Mouse (Mus musculus) megakaryocyte, embryonic 14.5 days (primary cell): ENCODE measurements around the gene Polr2e. TPM values are rescaled to one million over a fixed set of nuclear protein-coding genes. Genes with fewer than 3 reads are reported as not detected.

ENCODE experiments used
- H3K27me3 ChIP-seq: replicated peaks from 2 replicates; pipeline ENCODE3; 2012; ENCODE audit warnings: inconsistent platforms
- H3K36me3 ChIP-seq: replicated peaks from 2 replicates; pipeline ENCODE3; 2012; ENCODE audit warnings: low read length, inconsistent platforms, mixed read lengths
- H3K4me1 ChIP-seq: 2 replicates; pipeline ENCODE4 v1.6.1; 2012; ENCODE audit warnings: inconsistent platforms
- H3K4me3 ChIP-seq: replicated peaks from 2 replicates; pipeline ENCODE3; 2012; ENCODE audit warnings: moderate library complexity, mild to moderate bottlenecking, inconsistent platforms
- H3K9me3 ChIP-seq: 2 replicates; pipeline ENCODE4 v1.6.1; 2012; ENCODE audit warnings: inconsistent platforms
- FLI1 ChIP-seq: IDR thresholded peaks from 2 replicates; pipeline ENCODE4 v1.6.1; 2012; ENCODE audit warnings: low read length, inconsistent platforms, mixed read lengths
- GATA1 ChIP-seq: IDR thresholded peaks from 3 replicates; pipeline ENCODE4 v1.6.1; 2012; ENCODE audit warnings: mixed read lengths, low read length, inconsistent platforms, borderline replicate concordance
- polyA plus RNA-seq: library from polyadenylated mRNA; stranded (reverse); fragments of >175 nt; gene quantifications from 2 replicates; pipeline ENCODE4 v1.2.3, GENCODE M21; 2012; ENCODE audit warnings: low replicate concordance; ENCODE audit not compliant: insufficient read depth

Gene Polr2e
- polyA plus RNA-seq, 1 experiment = 260 TPM

DNA sequence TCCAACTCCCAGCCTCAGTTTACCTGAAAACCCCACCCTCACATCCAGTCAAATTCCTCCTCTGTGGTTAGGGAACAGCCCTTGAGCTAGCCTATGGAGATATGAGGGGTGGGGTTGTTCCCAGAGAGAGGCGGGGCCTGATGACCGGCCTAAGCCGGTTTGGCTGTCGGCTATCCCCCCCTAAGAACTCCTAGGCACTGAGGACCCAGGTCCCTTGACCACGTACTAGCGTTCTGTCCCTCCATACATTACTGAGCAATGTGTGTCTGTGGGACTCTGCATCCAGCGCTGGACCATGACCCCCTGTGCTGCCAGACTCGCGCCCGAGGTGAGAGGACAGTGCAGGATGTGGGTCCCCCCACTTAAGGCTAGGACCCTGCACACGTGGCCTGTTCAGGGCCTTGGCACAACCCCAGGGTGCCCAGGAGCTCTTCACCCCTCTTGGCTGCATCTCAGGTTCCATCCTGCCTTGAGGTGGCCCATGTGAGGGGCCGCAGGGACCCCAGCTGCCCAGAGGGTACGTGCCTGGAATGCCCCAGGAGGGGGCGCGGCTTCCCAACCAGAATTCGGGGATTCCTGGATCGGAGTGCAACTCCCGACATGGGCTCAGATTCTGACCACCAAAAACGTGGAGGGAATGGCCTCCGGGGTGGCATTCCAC is 20.0 kb downstream of the Polr2e start:
- Histone ChIP-seq H3K9me3 (no peaks in the 10 kb centered on the region), H3K27me3 (no peaks in the 10 kb centered on the region), H3K4me3 (peak overlapping the region; percentile 92), H3K4me1 (peaks cover 92% of the 10 kb centered on the region), H3K36me3 (peaks cover 90% of the 10 kb centered on the region)
- TF ChIP-seq FLI1 (no peak), GATA1 (no peak)

DNA sequence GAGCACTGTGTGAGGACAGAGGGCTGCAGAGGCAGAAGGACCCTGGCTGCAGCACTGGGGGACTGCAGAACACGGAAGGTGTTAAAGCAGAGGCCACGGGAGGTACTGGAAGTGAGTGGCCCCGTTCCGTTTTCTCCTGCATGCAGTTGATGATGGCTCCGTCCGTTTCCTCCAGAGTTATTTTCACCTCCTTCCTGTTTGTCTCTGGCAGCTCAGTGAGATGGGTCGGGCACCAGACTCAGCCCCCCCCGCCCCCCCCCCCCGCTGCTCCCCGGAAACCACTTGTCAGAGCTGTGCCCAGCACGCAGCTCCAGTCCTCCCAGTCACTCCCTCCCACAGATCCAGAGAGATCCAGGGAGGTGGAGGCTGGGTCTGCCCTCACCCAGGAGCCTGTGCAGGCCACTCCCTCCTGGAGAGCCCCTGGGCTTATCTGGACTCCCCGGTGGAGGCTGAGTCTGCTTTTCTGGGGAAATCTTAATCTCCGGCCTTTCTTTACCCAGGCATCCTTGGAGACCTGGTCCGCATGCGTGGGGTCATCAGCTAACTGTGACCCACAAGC is 20.8 kb downstream of the Polr2e start:
- Histone ChIP-seq H3K4me1 (peaks cover 92% of the 10 kb centered on the region), H3K4me3 (peak overlapping the region; percentile 92), H3K36me3 (peaks cover 90% of the 10 kb centered on the region), H3K9me3 (no peaks in the 10 kb centered on the region), H3K27me3 (no peaks in the 10 kb centered on the region)
- TF ChIP-seq GATA1 (no peak), FLI1 (no peak)

DNA sequence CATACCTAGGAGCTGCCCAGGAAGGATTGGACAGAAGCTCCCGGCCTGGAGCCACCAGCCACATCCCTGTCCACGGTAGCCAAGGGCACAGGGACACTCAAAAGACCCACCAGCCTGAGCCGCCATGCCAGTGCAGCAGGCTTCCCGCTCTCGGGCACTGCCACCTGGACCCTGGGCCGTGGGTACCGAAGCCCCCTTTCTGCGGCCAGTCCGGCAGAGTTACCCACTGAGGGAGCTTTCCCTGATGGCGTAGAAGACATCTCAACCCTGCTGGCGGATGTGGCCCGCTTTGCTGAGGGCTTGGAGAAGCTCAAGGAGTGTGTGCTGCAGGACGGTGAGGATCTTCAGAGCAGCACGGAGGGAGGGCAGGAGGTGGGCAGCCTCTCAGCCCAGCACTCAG is 21.8 kb downstream of the Polr2e start:
- no peaks in the 10 kb centered on the region for H3K27me3 ChIP-seq
- H3K4me1 ChIP-seq = peaks cover 90% of the 10 kb centered on the region
- peaks cover 90% of the 10 kb centered on the region for H3K36me3 ChIP-seq
- no peak for TF ChIP-seq FLI1
- TF ChIP-seq GATA1 = no peak
- H3K9me3 ChIP-seq = no peaks in the 10 kb centered on the region
- H3K4me3 ChIP-seq = peak overlapping the region; percentile 97

DNA sequence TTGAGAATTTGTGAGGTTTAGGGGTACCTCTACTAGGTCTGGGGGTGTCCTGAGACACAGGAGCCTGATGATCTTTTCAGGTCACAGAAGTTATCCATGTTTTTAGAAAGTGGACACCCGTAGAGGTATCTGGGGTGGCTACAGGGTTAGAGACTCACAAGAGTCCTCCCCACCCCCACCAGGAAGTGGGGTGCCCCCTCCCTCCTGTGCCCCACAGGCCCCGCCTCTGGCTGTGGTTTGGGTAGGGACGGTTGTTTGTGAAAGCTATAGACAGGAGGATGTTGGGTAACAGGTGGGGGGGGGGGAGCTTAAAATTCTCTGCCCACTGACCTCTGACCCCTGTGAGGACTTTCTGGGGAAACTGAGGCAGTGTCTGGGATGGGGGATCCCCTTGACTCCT is 22.2 kb downstream of the Polr2e start:
- H3K4me1 ChIP-seq = peaks cover 87% of the 10 kb centered on the region
- peak overlapping the region; percentile 97 for H3K4me3 ChIP-seq
- H3K27me3 ChIP-seq = no peaks in the 10 kb centered on the region
- H3K9me3 ChIP-seq = no peaks in the 10 kb centered on the region
- TF ChIP-seq GATA1 = no peak
- TF ChIP-seq FLI1 = no peak
- peaks cover 90% of the 10 kb centered on the region for H3K36me3 ChIP-seq

DNA sequence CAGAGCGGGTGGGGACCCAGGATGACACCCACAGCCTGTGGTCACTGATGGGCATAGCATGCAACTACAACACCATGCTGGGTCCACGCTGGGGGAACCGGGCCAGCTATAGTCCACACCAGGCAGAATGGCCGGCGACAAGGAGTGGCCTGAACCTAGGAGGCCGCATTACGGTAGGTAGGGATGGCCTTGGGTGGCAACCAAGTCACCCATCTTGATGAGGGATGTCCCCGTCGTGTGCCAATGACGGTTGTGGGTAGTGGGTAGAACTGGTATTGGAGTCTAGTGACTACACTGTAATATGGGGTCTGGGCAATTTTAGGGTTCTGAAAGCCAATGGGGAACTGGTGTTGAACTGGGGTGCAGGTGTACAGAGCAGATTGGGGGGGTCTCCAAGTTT is 22.7 kb downstream of the Polr2e start:
- no peak for TF ChIP-seq FLI1
- TF ChIP-seq GATA1 = no peak
- H3K4me3 ChIP-seq = peak overlapping the region; percentile 97
- H3K36me3 ChIP-seq = peaks cover 90% of the 10 kb centered on the region
- no peaks in the 10 kb centered on the region for H3K9me3 ChIP-seq
- H3K4me1 ChIP-seq = peaks cover 87% of the 10 kb centered on the region
- H3K27me3 ChIP-seq = no peaks in the 10 kb centered on the region

DNA sequence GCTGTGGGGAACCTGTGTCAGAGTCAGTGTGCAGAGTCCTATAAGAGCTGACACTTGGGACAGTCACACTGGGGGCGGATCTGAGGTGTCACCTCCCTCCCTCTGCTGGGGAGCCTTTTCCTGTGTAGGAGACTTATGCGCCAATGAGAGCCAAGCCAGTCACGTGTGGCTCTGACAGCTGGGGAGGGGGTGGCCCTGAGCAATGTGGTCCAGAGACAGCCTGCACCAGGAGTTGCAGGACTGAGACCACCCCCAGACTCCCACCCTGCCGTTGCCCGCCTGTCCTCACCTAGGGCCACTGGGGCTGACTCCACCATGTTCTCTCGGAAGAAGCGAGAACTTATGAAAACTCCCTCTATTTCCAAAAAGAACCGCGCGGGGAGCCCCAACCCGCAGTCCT is 23.1 kb downstream of the Polr2e start, which contains the start of gene Arhgap45:
Gene Arhgap45 (plus strand): TSS at position 143 of the 400 bp plus-strand sequence.
- H3K36me3 ChIP-seq = peaks cover 90% of the 10 kb centered on the region

DNA sequence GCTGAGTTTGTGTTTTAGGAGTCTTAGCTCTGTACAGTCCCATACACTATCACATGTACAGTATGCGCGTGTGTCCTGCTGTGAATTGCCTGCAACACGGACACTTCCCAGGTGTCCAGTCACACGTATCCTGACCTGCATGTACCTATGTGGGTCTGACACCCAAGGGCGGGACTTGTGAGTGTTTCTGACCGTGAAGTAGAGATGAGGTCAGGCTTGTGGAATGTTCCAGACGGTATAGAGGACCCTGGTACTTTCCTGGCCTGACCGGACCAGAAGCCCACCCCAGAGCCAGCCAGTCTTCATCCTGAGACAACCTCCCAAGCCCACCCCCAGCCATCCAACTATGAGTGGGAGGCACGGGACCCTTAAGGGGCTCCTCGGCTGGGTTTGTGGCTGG is 24.0 kb downstream of the Polr2e start:
- Histone ChIP-seq H3K9me3 (no peaks in the 10 kb centered on the region), H3K27me3 (no peaks in the 10 kb centered on the region), H3K36me3 (peaks cover 90% of the 10 kb centered on the region), H3K4me1 (peaks cover 83% of the 10 kb centered on the region), H3K4me3 (peak overlapping the region; percentile 76)
- TF ChIP-seq FLI1 (no peak), GATA1 (no peak)

More for the DNA sequence above, 23.1 kb downstream of the Polr2e start, which contains the start of gene Arhgap45:
- TF ChIP-seq GATA1 = no peak
- no peak for TF ChIP-seq FLI1
- peaks cover 87% of the 10 kb centered on the region for H3K4me1 ChIP-seq
- no peaks in the 10 kb centered on the region for H3K27me3 ChIP-seq
- H3K4me3 ChIP-seq = peak within 1 kb of the TSS; percentile 97
- H3K9me3 ChIP-seq = no peaks in the 10 kb centered on the region

DNA sequence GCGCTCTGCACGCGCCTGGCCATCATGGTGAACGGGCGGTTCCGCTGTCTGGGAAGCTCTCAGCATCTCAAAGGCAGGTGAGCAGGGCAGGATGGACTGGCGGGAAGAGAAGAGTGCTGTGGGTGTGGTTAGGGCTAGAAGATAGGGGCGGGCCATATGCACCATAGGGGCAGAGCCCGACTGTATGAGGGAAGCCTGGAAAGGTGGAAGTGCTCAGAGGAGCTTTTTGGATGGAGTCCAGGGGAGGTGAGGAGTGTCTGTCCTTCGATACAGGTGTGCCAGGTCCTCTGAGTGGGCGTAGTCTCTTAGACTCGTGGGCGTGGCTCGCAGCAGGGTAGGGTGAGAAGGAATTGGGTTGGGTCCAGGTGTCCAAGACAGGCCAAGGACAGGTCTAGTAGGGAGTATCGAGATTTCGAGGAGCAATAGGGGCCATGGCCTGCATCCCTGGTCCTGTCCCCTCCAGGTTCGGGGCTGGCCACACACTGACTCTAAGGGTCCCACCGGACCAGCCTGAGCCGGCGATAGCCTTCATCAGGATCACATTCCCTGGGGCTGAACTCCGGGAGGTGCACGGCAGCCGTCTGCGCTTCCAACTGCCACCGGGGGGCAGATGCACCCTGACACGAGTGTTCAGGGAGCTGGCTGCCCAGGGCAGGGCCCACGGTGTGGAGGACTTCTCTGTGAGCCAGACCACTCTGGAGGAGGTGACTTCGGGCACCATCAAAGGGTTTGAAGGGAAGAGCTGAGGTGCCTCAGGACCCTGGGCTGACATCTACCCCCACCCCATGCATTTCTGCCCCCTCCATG is 24.9 kb downstream of the Polr2e start:
- peaks cover 78% of the 10 kb centered on the region for H3K4me1 ChIP-seq
- H3K36me3 ChIP-seq = peaks cover 90% of the 10 kb centered on the region
- peak overlapping the region; percentile 78 for H3K4me3 ChIP-seq

DNA sequence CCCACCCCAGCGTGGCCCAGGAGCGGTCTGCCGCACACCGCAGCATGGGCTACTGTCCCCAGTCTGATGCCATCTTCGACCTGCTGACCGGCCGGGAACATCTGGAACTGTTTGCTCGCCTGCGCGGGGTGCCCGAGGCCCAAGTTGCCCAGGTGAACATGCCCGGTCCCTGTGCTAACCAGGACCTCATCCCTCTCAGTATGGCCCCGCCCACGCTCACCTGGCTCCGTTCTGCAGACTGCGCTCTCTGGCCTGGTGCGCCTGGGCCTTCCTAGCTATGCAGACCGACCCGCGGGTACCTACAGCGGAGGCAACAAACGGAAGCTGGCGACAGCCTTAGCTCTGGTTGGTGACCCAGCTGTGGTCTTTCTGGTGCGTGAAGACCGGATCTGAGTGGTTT is 26.0 kb downstream of the Polr2e start:
- Histone ChIP-seq H3K27me3 (no peaks in the 10 kb centered on the region), H3K36me3 (peaks cover 91% of the 10 kb centered on the region), H3K9me3 (peaks cover 3% of the 10 kb centered on the region; the same call in 1 of the 2 replicates), H3K4me3 (no peak overlapping the region), H3K4me1 (peaks cover 72% of the 10 kb centered on the region)
- no peak for TF ChIP-seq FLI1
- TF ChIP-seq GATA1 = no peak

More for the DNA sequence above, 24.9 kb downstream of the Polr2e start:
- no peak for TF ChIP-seq FLI1
- no peak for TF ChIP-seq GATA1
- peaks cover 2% of the 10 kb centered on the region; the same call in 1 of the 2 replicates for H3K9me3 ChIP-seq
- no peaks in the 10 kb centered on the region for H3K27me3 ChIP-seq

DNA sequence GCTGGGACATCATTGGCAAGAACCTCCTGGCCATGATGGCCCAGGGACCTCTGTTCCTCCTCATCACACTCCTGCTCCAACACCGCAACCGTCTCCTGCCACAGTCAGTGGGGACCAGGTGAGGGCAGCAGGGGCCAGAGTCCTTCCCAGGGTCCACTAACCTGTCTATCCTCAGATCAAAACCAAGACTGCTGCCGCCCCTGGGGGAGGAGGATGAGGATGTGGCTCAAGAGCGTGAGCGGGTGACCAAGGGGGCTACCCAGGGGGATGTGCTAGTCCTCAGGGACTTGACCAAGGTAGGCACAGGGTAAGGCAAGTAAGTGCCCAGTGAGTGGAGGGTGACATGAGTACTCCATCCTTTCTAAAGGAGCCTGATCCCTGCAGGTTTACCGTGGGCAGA is 27.9 kb downstream of the Polr2e start:
- peaks cover 80% of the 10 kb centered on the region for H3K4me1 ChIP-seq
- no peak overlapping the region for H3K4me3 ChIP-seq
- TF ChIP-seq FLI1 = no peak
- TF ChIP-seq GATA1 = no peak
- H3K36me3 ChIP-seq = peaks cover 96% of the 10 kb centered on the region
- H3K9me3 ChIP-seq = peaks cover 3% of the 10 kb centered on the region; the same call in 1 of the 2 replicates
- H3K27me3 ChIP-seq = no peaks in the 10 kb centered on the region
